Mouse (Mus musculus): ENCODE measurements at regions not wholly inside any gene's neighbourhood (a gene's known extent, or its start where the extent isn't known, plus 50 kb on each side); places are given as distances from the start of the nearest gene placed in this dataset.
A peak's percentile ranks its signal among the peaks of the same experiment; 100 is the strongest.

GRCm38 (mm10) chr15:96179511-96179910 lies 107.8 kb upstream of the Arid2 start:
- no peak for TF ChIP-seq CTCF (conservative IDR thresholded peaks at IDR 0.05; ENCODE audit: low read length)
- TF ChIP-seq NANOG (IDR thresholded peaks at IDR 0.05; ENCODE audit: borderline replicate concordance, low read length), result peak; percentile 94
